Mouse (Mus musculus): ENCODE results near the gene Rnf10.
"Not testable (repeated sequence)": the region's sequence is repeated elsewhere in the genome, so short reads cannot be mapped to it uniquely, and the experiment has no call there.

Rnf10 gene

GRCm38 (mm10) chr5:115272812-115273548 lies at the start of gene Rnf10:
TSS of gene Rnf10 (minus strand) at chr5:115272898.
- DNase-seq (ENCODE audit: low read depth, low spot score) = peak; percentile 98

GRCm38 (mm10) chr5:115319004-115319940 lies 46.6 kb upstream of the Rnf10 start:
- DNase-seq (ENCODE audit: low read depth, low spot score) = peak; percentile 81

- peak; percentile 93 for DNase-seq (ENCODE audit: low read depth, low spot score)
Observed at GRCm38 (mm10) chr5:115317645-115318328, 45.1 kb upstream of the Rnf10 start.

- peak; percentile 67 for DNase-seq (ENCODE audit: low read depth, low spot score)
Observed at GRCm38 (mm10) chr5:115316968-115317644, 44.4 kb upstream of the Rnf10 start.

- no peak for DNase-seq (ENCODE audit: low read depth, low spot score)
Observed at GRCm38 (mm10) chr5:115313668-115313943, 40.9 kb upstream of the Rnf10 start.

- DNase-seq (ENCODE audit: low read depth, low spot score) = no peak
Observed at GRCm38 (mm10) chr5:115312816-115313667, 40.3 kb upstream of the Rnf10 start.

GRCm38 (mm10) chr5:115312354-115312753 lies 39.7 kb upstream of the Rnf10 start:
- DNase-seq (ENCODE audit: low read depth, low spot score) = no peak

- not testable (repeated sequence) for DNase-seq (ENCODE audit: low read depth, low spot score)
Observed at GRCm38 (mm10) chr5:115302190-115302589, 29.5 kb upstream of the Rnf10 start.

GRCm38 (mm10) chr5:115301615-115302014 lies 28.9 kb upstream of the Rnf10 start:
- no peak for DNase-seq (ENCODE audit: low read depth, low spot score)

GRCm38 (mm10) chr5:115300792-115301614 lies 28.3 kb upstream of the Rnf10 start, which contains the start of gene Dynll1:
TSS of gene Dynll1 (minus strand) at chr5:115300999.
- peak; percentile 99 for DNase-seq (ENCODE audit: low read depth, low spot score)

- peak; percentile 83 for DNase-seq (ENCODE audit: low read depth, low spot score)
Observed at GRCm38 (mm10) chr5:115300035-115300744, 27.5 kb upstream of the Rnf10 start.

GRCm38 (mm10) chr5:115296347-115296746 lies 23.6 kb upstream of the Rnf10 start:
- DNase-seq (ENCODE audit: low read depth, low spot score) = no peak

- peak; percentile 57 for DNase-seq (ENCODE audit: low read depth, low spot score)
Observed at GRCm38 (mm10) chr5:115294173-115294572, 21.5 kb upstream of the Rnf10 start.

- DNase-seq (ENCODE audit: low read depth, low spot score) = peak; percentile 31
Observed at GRCm38 (mm10) chr5:115284735-115285134, 12.0 kb upstream of the Rnf10 start.

GRCm38 (mm10) chr5:115280050-115280687 lies 7.5 kb upstream of the Rnf10 start:
- DNase-seq (ENCODE audit: low read depth, low spot score) = peak; percentile 62

- peak; percentile 86 for DNase-seq (ENCODE audit: low read depth, low spot score)
Observed at GRCm38 (mm10) chr5:115279226-115280049, 6.7 kb upstream of the Rnf10 start, which contains the start of gene Coq5. TSS of gene Coq5 (plus strand) at chr5:115279666.

GRCm38 (mm10) chr5:115278785-115279184 lies 6.1 kb upstream of the Rnf10 start:
- no peak for DNase-seq (ENCODE audit: low read depth, low spot score)

- no peak for DNase-seq (ENCODE audit: low read depth, low spot score)
Observed at GRCm38 (mm10) chr5:115278053-115278452, 5.4 kb upstream of the Rnf10 start.
